Mouse (Mus musculus) right cerebral cortex, postnatal 4 days (tissue): ENCODE results near the gene Svep1.
A peak's percentile ranks its signal among the peaks of the same experiment; 100 is the strongest.

ENCODE experiments used
- DNase-seq: peaks from one replicate; pipeline ENCODE4 v3.0.0-alpha.2; 2022

The Svep1 gene

DNA sequence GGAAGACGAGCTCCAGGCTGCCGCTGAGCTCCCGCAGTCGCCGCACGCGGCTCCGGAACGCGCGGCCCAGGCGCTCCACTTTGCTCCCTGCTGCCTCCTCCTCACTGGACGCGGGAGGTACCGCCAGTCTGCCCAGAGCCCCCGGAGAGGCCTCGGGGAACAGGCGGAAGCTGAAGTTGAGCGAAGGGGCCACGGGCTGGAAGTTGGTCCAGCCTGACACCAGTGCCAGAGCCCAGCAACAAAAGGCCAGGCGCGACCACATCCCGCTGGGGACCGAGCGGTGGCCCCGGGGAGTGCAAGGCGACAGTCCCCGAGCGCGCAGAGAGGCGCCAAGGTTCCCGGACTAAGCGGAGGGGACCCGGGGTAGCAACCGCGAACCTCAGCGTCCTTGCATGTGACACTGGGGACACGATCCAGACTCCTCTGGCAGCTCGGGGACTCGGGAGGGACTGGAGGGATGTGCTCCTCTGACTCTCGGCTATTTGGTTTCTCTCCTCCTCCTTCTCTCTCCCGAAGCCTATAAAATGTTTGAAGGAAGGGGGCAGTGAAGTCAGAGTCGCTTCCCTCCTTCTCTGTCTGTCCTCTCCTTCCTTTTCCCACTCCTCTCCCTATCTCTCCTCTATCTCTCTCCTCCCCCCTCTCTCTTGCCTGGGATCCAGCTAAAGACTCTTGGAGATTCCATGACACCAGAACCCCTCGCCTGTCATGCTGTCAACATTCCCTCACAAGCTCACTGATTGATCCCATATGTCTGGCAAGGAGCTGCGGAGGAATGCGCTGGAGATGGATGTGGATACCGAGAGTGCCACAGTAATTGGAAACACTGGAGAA is at the start of gene Svep1:
TSS of gene Svep1 (minus strand) at position 745 of the 831 bp plus-strand sequence.
- peak; percentile 21 for DNase-seq

DNA sequence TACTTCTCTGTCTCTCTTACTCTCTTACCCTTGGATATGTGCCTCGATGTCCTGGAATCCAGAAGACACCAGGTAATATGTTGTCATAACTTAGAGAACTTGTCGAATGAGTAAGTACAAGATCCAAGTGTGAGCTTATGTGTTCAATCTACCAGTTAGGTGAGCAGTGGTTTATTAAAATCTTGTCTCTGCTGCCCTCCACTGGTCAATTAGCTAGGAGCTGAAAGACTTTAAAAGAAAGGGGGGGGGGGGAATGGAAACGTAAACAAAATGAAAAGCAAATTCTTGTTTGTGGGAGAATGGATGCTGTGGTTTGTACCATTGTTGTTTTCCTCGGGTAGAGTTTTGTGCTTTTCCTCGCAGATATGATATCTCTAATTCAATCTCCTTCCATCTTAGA is 46.8 kb upstream of the Svep1 start:
- DNase-seq, result peak; percentile 59

DNA sequence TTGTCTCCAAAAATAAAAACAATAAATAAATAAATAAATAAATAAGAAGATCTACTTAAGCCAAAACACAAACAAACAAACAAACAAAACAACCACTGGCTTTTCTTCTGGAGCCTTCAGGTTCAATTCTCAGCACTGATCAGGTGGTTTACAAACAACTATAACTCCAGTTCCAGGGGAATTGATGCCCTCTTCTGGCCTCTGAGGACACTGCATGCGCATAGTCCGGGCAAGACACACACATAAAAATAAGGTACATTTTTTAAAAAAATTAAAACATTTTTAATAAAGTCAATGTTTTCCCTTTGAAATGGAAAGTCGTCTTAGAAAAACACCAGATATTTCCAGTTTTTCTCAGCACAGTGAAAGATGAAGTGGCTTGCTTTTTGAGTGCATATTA is 45.7 kb upstream of the Svep1 start:
- no peak for DNase-seq

DNA sequence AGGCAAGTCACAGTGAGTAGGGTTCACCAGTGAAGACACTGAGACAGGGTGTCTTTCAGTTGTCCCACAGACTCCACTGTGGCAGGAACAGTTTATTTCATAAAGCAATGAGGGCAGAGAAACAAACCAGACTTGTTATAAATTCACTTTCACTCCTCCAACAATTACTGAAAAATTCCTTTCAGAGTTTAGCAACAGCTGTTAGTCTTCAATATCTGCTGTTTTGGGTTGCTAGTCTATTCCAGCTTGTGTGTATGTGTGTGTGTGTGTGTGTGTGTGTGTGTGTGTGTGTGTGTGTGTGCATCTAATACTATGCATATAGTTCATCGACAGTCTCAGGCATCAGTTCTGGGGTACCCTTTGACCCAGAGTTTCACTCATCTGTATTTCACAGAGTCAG is 38.9 kb upstream of the Svep1 start:
- no peak for DNase-seq

DNA sequence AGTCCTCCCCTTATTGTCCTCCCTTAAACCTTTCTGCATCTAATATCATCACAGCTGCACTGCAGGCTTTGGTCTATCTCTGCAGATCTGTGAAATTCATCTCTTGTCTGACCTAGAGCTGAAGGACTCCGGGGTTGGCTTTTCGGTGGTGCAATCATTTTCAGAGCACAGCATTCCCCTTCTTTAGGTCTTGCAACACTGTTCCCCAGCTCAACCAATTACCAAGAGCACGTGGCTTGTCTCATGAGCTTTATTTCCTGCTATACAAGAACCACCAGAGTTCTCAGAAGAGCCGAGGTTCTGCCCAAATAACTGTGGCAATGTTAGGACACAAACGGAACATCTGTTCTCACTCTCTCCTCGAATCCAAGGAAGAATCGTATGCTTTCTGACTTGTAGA is 33.8 kb upstream of the Svep1 start:
- no peak for DNase-seq

DNA sequence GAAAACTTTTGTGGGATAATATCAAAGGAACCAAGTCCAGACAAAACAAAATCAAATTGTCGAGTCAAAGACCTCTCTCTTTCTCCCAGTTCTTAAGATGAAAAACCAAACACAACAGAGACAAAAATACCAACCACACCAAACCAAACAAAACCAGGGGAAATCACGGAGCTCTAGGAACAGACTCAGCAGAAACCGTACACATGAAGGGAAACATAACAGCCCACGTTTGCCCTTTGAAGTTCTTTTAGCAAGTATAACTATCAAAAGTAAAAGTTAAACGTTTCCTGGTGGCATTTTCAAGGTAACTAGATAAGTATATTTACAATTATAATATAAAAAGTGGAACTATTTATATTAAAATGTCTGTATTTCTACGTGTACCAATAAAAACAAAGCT is 29.2 kb upstream of the Svep1 start:
- DNase-seq, result no peak

DNA sequence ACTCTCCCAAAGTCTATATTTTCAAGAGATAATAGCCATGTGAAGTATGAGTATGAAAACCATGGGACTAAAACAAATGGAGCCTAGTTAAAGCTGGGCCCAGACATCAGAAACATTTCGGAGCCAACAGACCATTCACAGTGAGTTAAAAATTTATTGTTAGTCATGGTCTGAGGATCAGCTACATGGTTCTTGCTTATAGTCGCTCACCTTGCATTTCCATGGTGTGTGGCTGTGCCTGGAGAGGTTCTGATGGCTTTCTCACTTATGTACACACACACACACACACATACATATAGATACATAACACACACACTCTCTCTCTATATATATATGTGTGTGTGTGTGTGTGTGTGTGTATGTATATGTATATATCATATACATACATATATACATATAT is 16.8 kb upstream of the Svep1 start:
- DNase-seq, result no peak

DNA sequence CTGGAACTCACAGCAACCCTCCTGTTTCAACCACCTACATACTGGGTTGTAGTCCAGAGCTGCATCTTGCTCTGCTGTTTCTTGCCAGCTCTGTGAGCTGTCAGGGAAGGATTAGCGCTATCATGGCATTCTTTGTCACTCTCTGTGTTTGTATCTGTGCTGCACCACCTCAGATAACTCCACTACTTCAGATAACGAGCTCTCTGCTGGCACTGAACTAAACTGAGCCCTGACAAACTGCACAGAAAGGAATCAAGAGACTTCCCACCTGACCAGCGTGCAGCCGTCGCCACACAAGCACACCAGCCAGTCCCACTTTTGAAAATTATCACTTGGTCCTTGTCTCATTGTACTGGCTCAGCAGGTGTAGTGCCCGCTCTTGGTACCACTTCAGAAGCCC is 4.7 kb upstream of the Svep1 start:
- DNase-seq, result no peak

DNA sequence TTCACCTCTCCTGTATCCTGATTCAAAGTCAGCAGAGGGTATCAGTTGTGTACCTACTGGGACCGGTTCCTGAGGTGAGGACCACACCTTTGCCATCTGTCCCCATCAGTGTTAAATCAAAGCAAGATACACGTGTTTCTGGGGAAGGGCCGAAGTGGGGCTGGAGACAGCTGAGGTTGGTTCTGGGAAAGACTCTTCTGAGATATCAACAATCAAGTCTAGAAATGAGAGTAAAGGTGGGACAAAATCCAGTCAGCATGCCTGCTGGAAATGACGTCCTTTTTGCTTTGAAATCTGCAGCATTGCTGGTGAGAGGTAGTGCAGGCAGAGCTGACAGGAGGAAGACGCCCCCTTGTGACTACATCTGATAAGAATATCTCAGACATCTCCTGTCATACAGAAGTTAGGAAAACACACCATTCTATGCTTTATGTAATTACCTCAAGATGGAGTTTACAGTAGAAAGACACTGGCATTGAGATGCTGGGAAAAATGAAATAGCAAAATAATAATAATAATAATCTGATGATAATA is 4.0 kb upstream of the Svep1 start:
- DNase-seq, result no peak

DNA sequence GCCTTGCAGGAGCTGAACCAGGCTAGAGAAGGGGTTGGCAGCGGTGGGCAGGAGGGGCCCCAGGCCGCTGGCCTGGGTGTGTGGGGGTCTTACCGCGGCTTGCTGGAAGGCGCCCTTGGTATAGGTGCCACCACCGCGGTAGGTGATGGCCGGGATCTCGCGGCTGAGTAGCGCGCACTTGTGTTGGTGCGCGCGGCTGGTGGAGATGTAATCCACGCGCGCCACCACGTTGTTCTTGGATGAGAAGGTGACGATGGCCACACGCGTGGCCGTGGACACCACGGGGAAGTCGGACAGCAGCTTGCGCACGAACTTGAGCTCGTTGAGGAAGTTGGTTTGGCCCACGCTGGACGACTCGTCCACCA is 927 bp downstream of the Svep1 start:
- no peak for DNase-seq

DNA sequence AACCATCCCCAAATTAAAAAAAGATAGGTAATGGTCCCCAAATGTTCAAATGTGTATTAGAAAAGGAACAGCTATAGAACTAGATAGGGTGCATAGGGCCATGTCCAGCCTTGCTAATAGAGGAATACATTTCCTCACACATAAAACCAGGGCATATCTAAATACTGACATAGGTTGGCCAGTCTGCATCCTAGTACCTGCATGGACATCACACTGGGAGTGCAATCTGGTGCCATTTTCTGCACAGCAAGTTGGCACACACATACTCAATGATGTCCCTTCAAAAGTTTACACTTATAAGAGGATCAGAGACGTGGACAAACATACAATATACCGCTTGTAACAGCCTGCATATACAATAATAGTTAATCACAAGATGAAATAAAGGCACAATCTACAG is 5.0 kb downstream of the Svep1 start:
- no peak for DNase-seq

DNA sequence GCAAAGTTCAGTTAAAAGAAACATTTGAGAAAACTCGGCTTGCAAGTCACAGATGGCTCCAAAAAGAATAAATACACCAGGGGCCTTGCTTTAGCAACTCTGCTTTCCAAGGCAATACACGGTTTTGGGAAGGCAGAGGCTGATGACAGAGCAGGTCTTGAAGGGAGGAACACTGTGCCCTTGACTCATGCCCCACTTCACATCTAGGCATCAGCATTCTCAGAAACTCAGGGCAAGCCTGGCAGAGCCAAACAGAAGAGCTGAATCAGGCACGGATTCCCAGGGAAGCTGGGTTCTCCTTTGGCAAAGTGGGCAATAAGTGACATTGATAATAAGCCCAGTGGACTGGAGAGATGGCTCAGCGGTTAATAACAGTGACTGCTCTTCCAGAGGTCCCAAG is 5.8 kb downstream of the Svep1 start:
- DNase-seq, result no peak

DNA sequence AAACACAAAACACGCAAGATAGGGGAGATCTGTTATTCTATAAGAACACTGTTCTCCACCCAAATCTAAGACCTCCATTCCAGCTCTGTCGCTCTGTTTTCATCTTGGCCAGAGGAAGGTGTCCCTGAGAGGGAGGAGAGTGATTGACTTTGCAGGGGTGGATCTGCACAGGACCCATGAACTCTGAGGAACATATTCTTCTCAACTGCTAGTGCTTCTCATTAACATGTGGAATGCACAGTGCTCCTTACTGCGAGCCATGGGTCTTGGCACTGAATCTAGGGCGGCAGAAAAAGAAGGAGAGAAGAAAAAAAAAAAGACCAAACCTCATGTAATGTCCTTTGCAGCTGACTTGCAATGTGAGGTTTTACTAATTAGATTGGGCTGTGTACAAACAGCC is 9.4 kb downstream of the Svep1 start:
- DNase-seq, result no peak

DNA sequence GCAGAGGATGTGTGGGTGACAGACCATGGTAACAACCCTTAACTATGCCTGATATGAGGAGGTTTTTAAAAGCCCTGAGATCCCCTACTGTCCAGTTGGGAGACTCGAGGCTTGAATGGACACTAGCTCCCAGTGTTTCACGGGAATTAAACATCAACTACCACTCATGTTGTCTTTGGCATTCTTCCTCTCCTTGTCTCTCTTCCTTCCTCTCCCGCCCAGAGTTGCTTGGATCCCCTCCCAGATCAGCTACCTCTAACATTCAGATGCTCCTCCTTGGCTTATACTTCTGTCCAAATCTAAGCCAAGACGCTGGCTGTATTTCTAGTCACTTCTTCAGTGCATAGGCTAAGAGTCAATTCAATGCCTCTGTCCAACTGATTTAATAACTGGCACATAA is 9.9 kb downstream of the Svep1 start:
- no peak for DNase-seq

DNA sequence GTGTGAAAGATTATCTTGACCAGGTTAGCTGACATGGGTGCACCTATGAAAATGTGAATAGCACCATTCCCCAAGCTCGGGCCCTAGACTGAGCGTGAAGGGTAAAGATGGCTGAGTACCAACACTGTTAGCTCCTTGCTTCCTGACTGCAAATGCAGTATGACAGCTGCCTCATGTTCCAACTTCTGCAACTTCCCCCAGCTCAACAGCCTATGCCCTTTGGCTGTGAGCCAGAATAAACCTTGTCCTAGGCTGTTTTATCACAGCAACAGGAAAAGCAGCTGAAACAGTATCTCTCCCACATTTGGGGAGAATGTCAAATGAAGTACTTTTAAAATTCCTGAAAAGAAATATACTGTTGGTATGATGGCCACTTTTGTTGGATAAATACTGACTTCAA is 10.7 kb downstream of the Svep1 start:
- no peak for DNase-seq

DNA sequence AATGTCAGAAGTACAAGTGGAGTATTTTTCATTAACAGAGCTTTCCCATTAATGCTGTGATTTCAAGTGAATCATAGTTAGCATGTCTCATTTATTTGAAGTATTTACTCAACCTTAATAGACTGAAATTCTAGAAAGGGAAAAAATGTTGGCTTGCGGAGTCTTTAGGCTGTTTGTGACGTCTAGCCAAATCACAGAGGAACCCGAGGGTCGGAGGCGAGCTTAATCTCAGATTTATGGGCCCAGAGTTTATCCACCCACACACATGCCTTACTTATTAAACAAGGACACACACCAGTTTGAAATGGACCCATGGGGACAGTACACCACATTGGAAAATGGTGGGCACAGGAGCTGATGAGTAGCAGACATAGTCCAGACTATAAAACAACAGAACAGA is 17.4 kb downstream of the Svep1 start:
- DNase-seq, result no peak

DNA sequence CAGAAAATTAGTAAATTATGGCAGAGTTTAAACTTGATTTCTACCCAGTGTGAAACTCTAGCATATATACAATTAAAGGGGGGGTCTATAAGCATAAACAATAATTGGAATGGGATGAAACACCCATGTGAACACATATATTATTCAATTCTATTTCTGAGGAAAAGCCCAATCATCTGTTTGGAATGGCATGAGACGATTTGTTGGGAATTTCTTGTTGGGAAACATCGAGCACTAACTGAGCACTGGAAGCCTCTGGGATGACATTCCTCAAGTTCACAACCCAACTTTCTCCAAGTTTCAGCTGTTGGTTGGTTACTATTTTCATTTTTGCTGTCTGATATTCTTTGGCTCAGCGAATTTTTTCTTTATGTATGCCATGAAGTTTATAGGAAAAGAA is 21.3 kb downstream of the Svep1 start:
- no peak for DNase-seq

DNA sequence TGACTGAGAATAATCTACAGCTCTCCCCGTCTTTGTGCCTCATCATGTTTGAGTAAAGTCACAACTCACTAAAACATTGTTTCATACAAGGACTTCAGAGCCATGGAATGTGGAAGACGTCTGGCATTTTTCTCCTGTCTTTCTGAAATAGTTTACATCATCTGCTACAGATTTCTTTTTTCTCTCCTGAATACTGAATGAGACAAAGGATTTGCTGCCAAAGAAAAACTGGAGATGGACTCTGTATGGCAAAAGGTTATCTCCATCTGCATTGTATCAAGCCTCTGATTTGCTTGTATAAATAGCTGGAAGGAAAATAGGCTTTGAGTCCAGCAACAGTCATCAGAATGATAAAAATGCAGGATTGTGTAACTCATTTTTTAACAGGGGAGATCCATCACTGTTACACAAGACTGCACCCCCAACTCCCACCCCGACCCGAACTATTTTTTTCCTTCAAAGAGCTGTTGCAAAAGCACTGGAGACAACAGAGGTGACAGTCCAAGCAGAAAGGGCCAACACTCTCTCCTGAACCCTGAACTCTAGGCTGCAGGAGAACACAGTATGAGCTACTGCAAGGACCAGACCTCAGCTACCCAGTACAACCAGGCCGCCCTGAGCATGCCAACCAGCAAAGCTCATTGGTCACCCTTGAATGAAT is 21.8 kb downstream of the Svep1 start:
- DNase-seq, result no peak

DNA sequence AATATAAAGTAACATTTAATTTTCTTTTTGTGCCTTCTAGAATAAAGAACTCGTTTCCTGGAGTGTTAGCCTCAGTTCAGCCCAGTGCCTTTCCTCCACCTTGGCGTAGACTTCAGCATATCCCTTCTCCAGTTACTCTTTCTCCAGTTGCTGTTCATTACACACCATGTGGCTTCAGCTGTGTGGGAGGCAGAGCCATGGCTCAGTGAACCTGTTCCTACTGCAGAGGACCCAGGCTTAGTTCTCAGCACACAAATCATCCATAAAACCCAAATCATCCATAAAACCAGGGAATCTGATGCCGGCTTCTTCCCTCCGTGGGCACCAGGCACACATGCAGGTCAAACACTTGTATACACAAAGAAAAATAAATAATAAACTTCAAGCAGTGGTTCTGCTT is 22.8 kb downstream of the Svep1 start:
- no peak for DNase-seq

DNA sequence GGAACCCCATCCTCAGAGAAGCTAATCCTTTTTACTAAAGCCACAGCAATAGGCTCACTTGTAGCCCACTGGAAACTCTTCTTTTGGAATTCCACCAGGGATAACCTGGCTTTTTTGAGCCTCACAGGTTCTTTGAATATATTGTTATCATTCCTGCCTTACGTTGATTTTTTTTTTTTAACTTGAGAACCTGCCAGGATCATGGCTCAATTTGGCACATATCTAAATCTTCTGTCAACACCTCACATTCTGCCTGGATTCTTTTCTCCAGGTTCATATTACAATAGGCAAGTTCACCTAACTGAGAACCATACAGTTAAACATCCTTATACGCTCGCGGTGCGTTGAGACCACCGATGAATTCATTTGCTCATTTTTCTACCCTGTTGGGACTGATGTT is 28.2 kb downstream of the Svep1 start:
- no peak for DNase-seq

DNA sequence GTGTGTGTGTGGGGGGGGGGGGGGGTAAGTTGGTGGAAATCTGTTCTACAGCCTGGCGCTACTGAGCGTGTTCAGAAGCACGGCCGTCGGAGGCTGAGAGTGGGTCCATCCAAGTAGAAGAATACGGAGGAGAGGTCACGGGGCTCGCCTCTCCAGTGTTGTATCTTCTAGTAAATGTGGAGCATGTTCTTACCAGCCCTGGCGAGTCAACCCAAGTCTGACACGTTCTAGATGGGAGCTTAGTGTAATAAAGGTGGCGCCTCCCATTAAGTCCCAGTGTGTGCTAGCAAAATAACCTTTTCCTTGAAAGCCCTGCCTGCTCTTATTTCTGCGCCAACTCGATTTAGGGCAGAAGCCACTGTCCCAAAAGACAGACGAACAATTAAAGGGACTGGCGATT is 29.4 kb downstream of the Svep1 start:
- no peak for DNase-seq

DNA sequence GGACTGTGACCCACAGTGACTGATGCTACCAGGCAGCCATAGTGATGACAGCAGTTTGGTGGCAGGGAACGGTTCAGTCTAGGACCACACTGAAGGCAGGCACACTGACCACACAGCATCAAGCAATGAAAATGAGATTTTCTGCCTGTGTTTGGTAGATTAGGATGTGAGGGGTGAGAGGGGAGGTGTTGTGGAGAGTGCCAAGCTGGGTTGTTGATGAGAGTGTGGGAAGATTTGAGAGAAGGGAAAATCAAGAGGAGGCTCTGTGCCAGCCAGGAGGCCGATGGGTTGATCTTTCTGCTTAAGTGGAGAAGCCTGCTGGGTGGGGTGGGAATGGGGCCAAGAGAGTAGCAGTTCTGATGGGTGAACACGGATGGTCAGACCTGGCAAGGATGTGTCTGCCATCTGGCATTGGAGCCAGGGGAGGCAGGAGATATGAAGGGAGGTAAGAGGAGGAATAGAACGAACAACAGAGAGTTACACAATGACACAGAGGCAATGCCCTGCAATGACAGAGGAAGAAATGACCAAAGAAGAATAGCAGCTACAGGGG is 32.1 kb downstream of the Svep1 start:
- no peak for DNase-seq

DNA sequence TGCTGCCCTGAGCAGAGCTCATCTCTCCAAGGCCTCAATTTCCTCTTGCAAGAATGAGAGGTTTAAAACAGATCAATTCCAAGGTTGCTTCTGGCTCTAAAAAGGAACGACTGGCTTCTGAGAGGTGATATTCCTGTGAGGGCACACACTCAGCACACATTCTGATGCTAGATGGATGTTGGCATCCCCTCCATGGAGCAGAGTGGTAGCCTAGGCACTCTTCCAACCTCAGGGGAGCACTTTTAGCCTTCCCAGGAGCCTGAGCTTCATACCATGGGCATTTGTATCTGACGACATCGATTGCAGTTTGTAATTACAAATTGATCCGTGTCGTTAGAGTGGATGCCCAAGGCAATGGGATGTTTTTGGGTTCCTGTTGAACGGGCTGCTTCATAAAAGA is 33.3 kb downstream of the Svep1 start:
- no peak for DNase-seq

DNA sequence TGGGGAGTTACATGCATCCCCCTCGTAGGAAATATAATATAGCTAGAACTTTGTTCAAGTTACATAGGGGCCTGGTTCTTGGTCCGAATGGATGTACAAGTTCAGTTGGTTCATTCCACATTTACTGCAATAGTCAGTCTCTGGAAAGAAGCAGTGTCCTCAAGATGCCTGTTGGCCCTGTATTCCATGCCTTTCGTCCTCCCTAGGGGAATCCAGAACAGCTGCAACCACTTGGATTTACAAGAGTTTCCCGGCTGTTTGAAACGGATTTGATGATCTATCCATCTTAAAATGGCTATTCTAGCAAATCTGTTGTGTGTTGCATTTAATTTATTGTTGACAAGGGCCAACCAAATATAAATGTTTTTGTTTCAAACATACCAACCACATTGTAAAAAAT is 36.2 kb downstream of the Svep1 start:
- DNase-seq, result no peak
